Mouse (Mus musculus) testis, adult 2 months (tissue): ENCODE data around the gene Telo2. TPM values are rescaled to one million over a fixed set of nuclear protein-coding genes. Genes with fewer than 3 reads are reported as not detected.
A peak's percentile ranks its signal among the peaks of the same experiment; 100 is the strongest.

Experiments used
- H3K27ac ChIP-seq: fragments of 200-500 bp; 2 replicates; pipeline ENCODE4 v1.5.1; 2012; ENCODE audit warnings: low read depth, low read length; ENCODE audit not compliant: control insufficient read depth, insufficient read depth
- H3K27me3 ChIP-seq: fragments of 200-500 bp; 2 replicates; pipeline ENCODE4 v1.6.1; 2012; ENCODE audit warnings: mild to moderate bottlenecking, low read length, moderate library complexity; ENCODE audit not compliant: control insufficient read depth, insufficient read depth
- H3K36me3 ChIP-seq: fragments of 200-500 bp; 2 replicates; pipeline ENCODE4 v1.6.1; 2012; ENCODE audit warnings: mild to moderate bottlenecking, low read length; ENCODE audit not compliant: control insufficient read depth, insufficient read depth
- H3K4me1 ChIP-seq: fragments of 200-500 bp; 2 replicates; pipeline ENCODE4 v1.6.1; 2012; ENCODE audit warnings: low read length; ENCODE audit not compliant: control insufficient read depth, insufficient read depth
- H3K4me3 ChIP-seq: fragments of 200-500 bp; 2 replicates; pipeline ENCODE4 v1.5.1; 2012; ENCODE audit warnings: low read depth, mild to moderate bottlenecking, low read length, moderate library complexity, mixed read lengths; ENCODE audit not compliant: control insufficient read depth
- CTCF ChIP-seq: fragments of 200-500 bp; IDR thresholded peaks from 2 replicates; pipeline ENCODE4 v1.5.1; 2012; ENCODE audit warnings: low read depth, mild to moderate bottlenecking, inconsistent platforms, low read length, moderate library complexity; ENCODE audit not compliant: control insufficient read depth, insufficient read depth, insufficient replicate concordance
- POLR2A ChIP-seq: fragments of 200-500 bp; IDR thresholded peaks from 2 replicates; pipeline ENCODE4 v1.6.1; 2012; ENCODE audit warnings: low read depth, mild to moderate bottlenecking, inconsistent platforms, low read length, moderate library complexity; ENCODE audit not compliant: control insufficient read depth
- polyA plus RNA-seq: library from polyadenylated mRNA; depleted of rRNA; stranded (reverse); fragments of >200 nt; gene quantifications from 2 replicates; pipeline ENCODE4 v1.2.3, GENCODE M21; 2012

The Telo2 gene
- polyA plus RNA-seq, 1 experiment, result 5.4 TPM

DNA sequence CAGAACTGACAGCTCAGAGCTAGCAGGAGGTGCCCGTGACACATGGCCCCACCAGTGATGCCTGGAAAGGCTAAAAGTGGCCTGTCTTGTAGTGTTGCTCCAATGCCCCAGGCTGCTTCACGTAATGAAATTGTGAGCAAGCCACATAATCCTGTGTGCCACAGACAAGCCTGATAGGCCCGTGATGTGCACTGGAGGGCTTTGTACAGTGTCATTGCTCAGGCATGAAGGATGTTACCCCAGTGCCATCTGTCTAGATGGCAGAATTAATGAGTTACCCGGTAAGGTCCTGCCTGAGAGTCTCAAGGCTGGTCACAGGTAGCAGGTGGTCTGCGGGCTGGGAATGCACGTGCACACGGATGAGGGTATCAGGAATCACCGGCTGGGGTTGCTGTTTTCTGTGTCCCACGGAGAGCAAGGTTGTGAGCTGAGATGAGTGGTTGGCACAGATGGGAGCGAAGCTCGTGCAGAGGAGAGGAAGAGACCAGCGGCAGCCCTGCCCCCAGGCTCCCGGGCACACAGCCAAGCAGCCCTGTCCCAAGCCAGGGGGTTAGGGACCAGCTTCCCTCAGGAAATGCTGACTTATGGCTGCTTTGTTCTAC, 37.9 kb downstream of the Telo2 start:
- H3K27me3 ChIP-seq, result no peaks in the 10 kb centered on the region
- H3K4me3 ChIP-seq, result no peak overlapping the region
- H3K27ac ChIP-seq, result no peak overlapping the region
- H3K36me3 ChIP-seq, result no peaks in the 10 kb centered on the region
- H3K4me1 ChIP-seq, result no peaks in the 10 kb centered on the region
- TF ChIP-seq CTCF (no peak), POLR2A (no peak)

DNA sequence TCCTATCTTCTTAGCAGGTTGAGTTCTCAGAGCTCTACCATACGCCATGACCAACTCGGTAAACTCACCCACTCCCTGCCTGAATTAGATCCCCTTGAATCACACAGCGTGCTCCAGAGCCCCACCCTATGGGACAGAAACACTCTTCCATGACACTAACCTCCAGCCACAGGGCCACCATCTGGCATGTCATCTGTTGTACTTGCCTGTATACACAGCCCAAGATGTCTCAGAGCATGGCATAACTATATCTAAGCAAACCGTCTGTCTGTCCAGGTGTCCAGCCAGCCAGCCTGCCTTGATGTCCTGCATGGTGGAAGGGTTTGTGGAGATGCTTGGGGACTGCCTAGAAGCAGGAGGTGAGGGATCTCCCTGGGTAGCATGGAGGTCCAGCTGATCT, 38.9 kb downstream of the Telo2 start:
- no peaks in the 10 kb centered on the region for H3K4me1 ChIP-seq
- no peak overlapping the region for H3K27ac ChIP-seq
- no peak overlapping the region for H3K4me3 ChIP-seq
- H3K27me3 ChIP-seq, result no peaks in the 10 kb centered on the region
- no peak for TF ChIP-seq CTCF
- no peak for TF ChIP-seq POLR2A
- no peaks in the 10 kb centered on the region for H3K36me3 ChIP-seq

DNA sequence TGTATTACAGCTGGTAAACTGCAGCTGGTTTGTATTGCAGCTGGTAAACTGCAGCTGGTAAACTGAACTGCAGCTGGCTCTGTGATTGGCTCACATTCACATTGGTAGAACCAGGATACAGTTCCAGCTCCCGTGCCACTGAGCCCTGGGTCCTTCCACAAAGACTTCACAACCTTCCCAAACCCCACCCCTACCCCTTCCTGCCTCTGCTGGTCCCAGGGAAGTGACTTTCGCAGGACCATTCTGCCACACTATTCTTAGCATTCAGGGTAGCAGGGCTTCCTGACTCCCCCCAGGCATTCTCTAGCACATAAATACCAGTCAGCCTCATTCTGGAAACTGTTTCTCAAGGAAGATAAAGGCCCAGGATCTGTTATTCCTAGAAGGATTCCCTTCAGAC, 47.1 kb downstream of the Telo2 start:
- Histone ChIP-seq H3K4me1 (peaks cover 4% of the 10 kb centered on the region), H3K27me3 (no peaks in the 10 kb centered on the region), H3K27ac (no peak overlapping the region), H3K4me3 (no peak overlapping the region), H3K36me3 (peaks cover 2% of the 10 kb centered on the region; the same call in 1 of the 2 replicates)
- no peak for TF ChIP-seq CTCF
- no peak for TF ChIP-seq POLR2A

GRCm38 (mm10) chr17:25067442-25067851, 48.3 kb downstream of the Telo2 start:
- peak overlapping the region; percentile 68 for H3K27ac ChIP-seq

DNA sequence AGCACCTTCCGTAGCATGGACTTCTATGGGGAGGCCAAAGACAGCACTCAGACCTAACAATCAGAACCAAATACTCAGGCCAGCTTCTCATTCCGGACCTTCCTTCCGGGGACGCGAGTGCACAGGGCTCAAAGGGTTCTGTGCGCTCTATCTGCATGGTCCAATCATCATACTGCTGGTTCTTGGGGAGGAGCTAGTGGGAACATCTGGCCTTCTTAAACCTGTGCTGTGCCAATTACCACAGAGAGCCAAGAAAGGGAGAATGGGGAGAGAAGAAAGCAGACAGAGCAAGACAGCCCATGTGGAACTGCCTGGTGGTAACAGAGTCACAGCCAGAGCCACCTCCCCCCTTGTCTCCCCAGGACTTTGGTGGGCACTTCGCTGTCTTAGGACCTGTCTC, 49.2 kb downstream of the Telo2 start:
- Histone ChIP-seq H3K27ac (peak overlapping the region; percentile 68), H3K27me3 (no peaks in the 10 kb centered on the region), H3K36me3 (peaks cover 2% of the 10 kb centered on the region; the same call in 1 of the 2 replicates), H3K4me3 (no peak overlapping the region), H3K4me1 (peaks cover 5% of the 10 kb centered on the region)
- TF ChIP-seq POLR2A (no peak), CTCF (no peak)

More at GRCm38 (mm10) chr17:25067442-25067851, 48.3 kb downstream of the Telo2 start:
- Histone ChIP-seq H3K27me3 (no peaks in the 10 kb centered on the region), H3K4me3 (no peak overlapping the region), H3K4me1 (peaks cover 5% of the 10 kb centered on the region), H3K36me3 (peaks cover 2% of the 10 kb centered on the region; the same call in 1 of the 2 replicates)
- TF ChIP-seq CTCF (no peak), POLR2A (no peak)

DNA sequence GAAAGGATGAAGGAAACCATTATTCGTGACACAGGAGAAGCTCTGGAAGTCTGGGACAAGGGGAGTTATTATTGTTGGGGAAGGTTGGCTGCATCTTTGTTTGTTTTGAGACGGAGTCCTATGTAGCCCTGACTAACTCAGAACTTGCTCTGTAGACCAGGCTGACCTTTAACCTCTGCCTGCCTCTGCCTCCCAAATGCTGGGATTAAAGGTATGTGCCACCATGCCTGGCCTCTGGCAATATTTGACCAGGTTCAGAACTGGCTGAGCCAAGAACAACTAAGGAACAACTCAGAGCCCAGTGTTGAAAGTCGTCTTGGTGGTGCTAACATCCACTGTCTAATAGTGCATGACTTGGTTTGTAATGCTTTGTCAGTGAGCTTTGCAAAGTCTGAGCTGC, 50.6 kb downstream of the Telo2 start:
- Histone ChIP-seq H3K36me3 (peaks cover 3% of the 10 kb centered on the region), H3K27me3 (no peaks in the 10 kb centered on the region), H3K4me1 (peaks cover 5% of the 10 kb centered on the region), H3K4me3 (no peak overlapping the region), H3K27ac (no peak overlapping the region)
- TF ChIP-seq POLR2A, result no peak
- no peak for TF ChIP-seq CTCF

GRCm38 (mm10) chr17:25064351-25064750, 51.4 kb downstream of the Telo2 start:
- H3K27ac ChIP-seq, result peak overlapping the region; percentile 30
- H3K36me3 ChIP-seq, result peaks cover 3% of the 10 kb centered on the region

More at GRCm38 (mm10) chr17:25064351-25064750, 51.4 kb downstream of the Telo2 start:
- peaks cover 5% of the 10 kb centered on the region for H3K4me1 ChIP-seq
- H3K4me3 ChIP-seq, result no peak overlapping the region
- H3K27me3 ChIP-seq, result no peaks in the 10 kb centered on the region
- TF ChIP-seq CTCF, result no peak
